Mouse (Mus musculus) ES-Bruce4 (cell line): ENCODE measurements around the gene Prps1l1. TPM values are rescaled to one million over a fixed set of nuclear protein-coding genes. Genes with fewer than 3 reads are reported as not detected.

Source experiments
- H3K27ac ChIP-seq: 2 replicates; pipeline ENCODE4 v1.5.1; 2012; ENCODE audit warnings: low read length, inconsistent platforms; ENCODE audit not compliant: insufficient read depth
- H3K27me3 ChIP-seq: 2 replicates; pipeline ENCODE4 v1.6.1; 2012; ENCODE audit warnings: mild to moderate bottlenecking, low read length, inconsistent platforms; ENCODE audit not compliant: control insufficient read depth, poor library complexity, insufficient read depth, severe bottlenecking
- H3K36me3 ChIP-seq: 2 replicates; pipeline ENCODE4 v1.6.1; 2012; ENCODE audit warnings: inconsistent platforms, mild to moderate bottlenecking, low read length, moderate library complexity; ENCODE audit not compliant: control insufficient read depth, poor library complexity, insufficient read depth, severe bottlenecking
- H3K4me1 ChIP-seq: one replicate; pipeline ENCODE4 v1.8.1; 2011; ENCODE audit warnings: low read length; ENCODE audit not compliant: control insufficient read depth, insufficient read depth
- H3K4me3 ChIP-seq: 2 replicates; pipeline ENCODE4 v1.5.1; 2011; ENCODE audit warnings: low read depth, mild to moderate bottlenecking, low read length
- H3K9ac ChIP-seq: 2 replicates; pipeline ENCODE4 v1.6.1; 2012; ENCODE audit warnings: low read depth, mild to moderate bottlenecking, inconsistent platforms; ENCODE audit not compliant: poor library complexity, severe bottlenecking
- H3K9me3 ChIP-seq: replicated peaks from 2 replicates; pipeline ENCODE4 v1.6.1; 2012; ENCODE audit warnings: mild to moderate bottlenecking, low read length, inconsistent platforms; ENCODE audit not compliant: control insufficient read depth, poor library complexity, insufficient read depth, severe bottlenecking
- CTCF ChIP-seq: IDR thresholded peaks from one replicate; pipeline ENCODE4 v1.8.1; 2011; ENCODE audit warnings: low read depth, low read length
- EP300 ChIP-seq: IDR thresholded peaks from 2 replicates; pipeline ENCODE4 v1.6.1; 2011; ENCODE audit warnings: low read depth, low read length; ENCODE audit not compliant: insufficient read depth
- POLR2A ChIP-seq: IDR thresholded peaks from one replicate; pipeline ENCODE4 v1.8.1; 2011; ENCODE audit warnings: low read length; ENCODE audit not compliant: insufficient read depth
- polyA plus RNA-seq: library from polyadenylated mRNA; stranded (reverse); fragments of >200 nt; gene quantifications from 2 replicates; pipeline ENCODE4 v1.2.4, GENCODE M21; 2011; ENCODE audit warnings: low read depth; ENCODE audit not compliant: missing spikeins, insufficient read depth, insufficient read length

Gene Prps1l1
- polyA plus RNA-seq, 1 experiment: not detected

DNA sequence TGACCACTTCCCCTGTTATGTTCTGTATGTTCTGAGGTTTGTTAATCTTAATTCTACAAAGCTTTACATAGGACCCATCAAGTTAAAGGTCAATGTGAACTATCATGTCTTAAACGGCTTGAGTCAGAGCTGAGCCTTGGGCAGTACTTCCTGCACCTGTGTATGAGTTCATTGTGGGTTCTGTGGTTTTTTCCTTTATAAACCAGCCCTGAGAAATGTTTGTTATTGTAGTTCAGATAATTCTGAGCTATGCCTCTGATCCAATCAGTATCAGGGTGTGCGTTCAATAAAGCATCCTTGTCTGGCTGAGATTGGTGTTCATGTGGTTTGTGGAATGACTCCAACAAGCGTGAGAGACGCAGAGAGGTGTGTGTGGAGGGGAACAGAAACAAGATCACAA is 5.8 kb downstream of the Prps1l1 start:
- Histone ChIP-seq H3K36me3 (no peaks in the 10 kb centered on the region), H3K9me3 (no peaks in the 10 kb centered on the region)
- TF ChIP-seq POLR2A: no peak
- no peak for TF ChIP-seq CTCF
- no peak for TF ChIP-seq EP300

GRCm38 (mm10) chr12:34991900-34992299 is 7.3 kb downstream of the Prps1l1 start:
- Histone ChIP-seq H3K27ac (no peak overlapping the region), H3K9ac (no peak overlapping the region), H3K9me3 (no peaks in the 10 kb centered on the region), H3K4me3 (no peak overlapping the region), H3K36me3 (no peaks in the 10 kb centered on the region), H3K27me3 (no peaks in the 10 kb centered on the region), H3K4me1 (no peaks in the 10 kb centered on the region)
- TF ChIP-seq EP300 (no peak), CTCF (no peak), POLR2A (no peak)

More for the DNA sequence above, 5.8 kb downstream of the Prps1l1 start:
- no peak overlapping the region for H3K27ac ChIP-seq
- no peaks in the 10 kb centered on the region for H3K27me3 ChIP-seq
- no peak overlapping the region for H3K4me3 ChIP-seq
- no peak overlapping the region for H3K9ac ChIP-seq
- no peaks in the 10 kb centered on the region for H3K4me1 ChIP-seq

DNA sequence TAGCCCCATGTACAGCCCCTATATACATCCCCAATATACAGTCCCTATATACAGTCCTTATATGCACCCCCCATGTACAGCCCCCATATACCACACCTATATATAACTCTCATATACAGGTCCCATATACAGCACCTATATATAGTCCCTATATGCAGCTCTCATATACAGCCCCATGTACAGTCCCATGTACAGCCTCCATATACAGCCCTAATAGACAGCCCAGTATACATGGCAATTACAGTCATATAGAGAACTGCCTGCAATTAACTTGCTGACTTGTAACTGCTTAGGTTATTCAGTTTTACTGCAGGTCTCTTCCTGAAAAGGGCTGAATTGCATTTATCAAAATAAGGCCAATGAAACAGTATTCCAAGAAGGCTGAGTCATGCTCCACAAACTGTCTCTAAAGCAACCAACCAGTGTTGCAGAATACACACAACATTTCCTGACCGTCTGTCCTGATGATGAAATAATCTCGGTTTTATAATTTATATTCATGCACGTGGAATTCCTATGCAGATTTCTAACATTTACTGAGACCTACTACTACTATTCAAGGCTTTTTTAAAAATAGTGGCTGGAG is 13.1 kb downstream of the Prps1l1 start:
- Histone ChIP-seq H3K36me3 (no peaks in the 10 kb centered on the region), H3K9ac (no peak overlapping the region), H3K4me3 (no peak overlapping the region), H3K27me3 (no peaks in the 10 kb centered on the region), H3K9me3 (no peaks in the 10 kb centered on the region), H3K27ac (no peak overlapping the region), H3K4me1 (no peaks in the 10 kb centered on the region)
- TF ChIP-seq CTCF: no peak
- TF ChIP-seq POLR2A: no peak
- TF ChIP-seq EP300: no peak

- Histone ChIP-seq H3K27ac (no peak overlapping the region), H3K4me3 (no peak overlapping the region), H3K27me3 (no peaks in the 10 kb centered on the region), H3K4me1 (no peaks in the 10 kb centered on the region), H3K9ac (no peak overlapping the region), H3K9me3 (no peaks in the 10 kb centered on the region), H3K36me3 (no peaks in the 10 kb centered on the region)
- TF ChIP-seq POLR2A: no peak
- no peak for TF ChIP-seq CTCF
- no peak for TF ChIP-seq EP300
These were observed 14.4 kb downstream of the Prps1l1 start for GRCm38 (mm10) chr12:34998778-34999467.

DNA sequence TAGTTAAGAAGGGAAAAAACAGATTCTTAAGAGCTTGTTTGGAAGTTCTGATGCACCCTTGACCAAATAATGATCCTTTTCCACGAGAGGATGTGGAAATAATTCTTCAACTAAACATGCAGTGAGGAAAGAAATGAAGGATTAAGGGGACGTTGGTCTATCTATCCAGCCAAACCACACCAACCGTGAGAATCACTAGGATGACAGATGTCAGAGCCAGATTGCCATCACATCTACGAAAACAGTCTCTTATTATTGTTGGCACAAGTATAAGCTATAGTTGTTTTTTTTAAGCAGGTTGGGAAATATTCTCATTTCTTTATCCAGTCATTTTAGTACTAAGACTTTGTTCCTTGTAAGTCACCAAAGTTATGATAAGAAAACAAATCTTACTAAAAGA is 15.8 kb downstream of the Prps1l1 start:
- Histone ChIP-seq H3K4me3 (no peak overlapping the region), H3K4me1 (no peaks in the 10 kb centered on the region), H3K27me3 (no peaks in the 10 kb centered on the region), H3K9me3 (no peaks in the 10 kb centered on the region), H3K36me3 (no peaks in the 10 kb centered on the region), H3K27ac (no peak overlapping the region), H3K9ac (no peak overlapping the region)
- TF ChIP-seq CTCF (no peak), POLR2A (no peak), EP300 (no peak)

GRCm38 (mm10) chr12:35005748-35006147 is 21.2 kb downstream of the Prps1l1 start:
- H3K4me3 ChIP-seq: no peak overlapping the region
- no peaks in the 10 kb centered on the region for H3K9me3 ChIP-seq
- no peak overlapping the region for H3K27ac ChIP-seq
- no peaks in the 10 kb centered on the region for H3K36me3 ChIP-seq
- no peaks in the 10 kb centered on the region for H3K27me3 ChIP-seq
- TF ChIP-seq EP300 (no peak), POLR2A (no peak), CTCF (no peak)
- H3K9ac ChIP-seq: no peak overlapping the region
- no peaks in the 10 kb centered on the region for H3K4me1 ChIP-seq
